In the genomic region with DNA sequence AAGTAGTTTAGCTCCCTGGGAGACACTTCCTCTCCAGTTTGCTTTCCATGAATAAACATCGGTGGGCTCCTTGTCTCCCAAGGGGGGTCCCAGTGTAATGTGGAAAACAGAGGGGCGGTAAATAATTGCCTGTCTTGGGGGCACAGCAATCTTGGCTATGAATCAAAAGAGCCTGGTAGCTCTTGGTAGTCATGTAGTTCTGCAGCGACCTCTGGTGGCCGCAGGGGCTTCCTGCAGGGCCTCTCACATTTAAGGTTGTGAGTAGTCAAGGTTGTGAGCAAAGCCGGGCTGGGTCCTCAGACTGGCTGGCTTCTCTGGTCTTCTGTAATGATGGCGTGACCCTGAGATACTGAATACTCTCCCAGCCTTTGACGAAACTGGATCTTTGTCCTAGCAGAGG, we compare ENCODE assay signal across 9 mouse cellular contexts. TPM values are rescaled to one million over a fixed set of nuclear protein-coding genes. Genes with fewer than 3 reads are reported as not detected.
DNase-seq lines count a peak whose midpoint lies in the region; ATAC-seq and TF ChIP-seq lines count a peak whose summit lies in the region.
"Had no signal": no experiment of that assay in that cellular context is flagged by ENCODE, and none has a peak within 500 bp of the region (broad histone marks: within the 10 kb centered on the region; RNA-seq: fewer than 3 reads in every experiment).

No protein-coding gene starts in this region.

- ATAC-seq in G1E (ENCODE audit: extremely low read depth, insufficient number of reproducible peaks, low FRiP score, poor library complexity, severe bottlenecking): peak; percentile 34; the same call in 1 of the 2 replicates
- 0 out of 2 replicates have a peak, but pooled peaks have one; percentile 10 for ATAC-seq in embryonic facial prominence, embryonic 14.5 days (ENCODE audit: low read depth)
- no peak for ATAC-seq in heart, embryonic 13.5 days (ENCODE audit: extremely low read depth, insufficient number of reproducible peaks, low FRiP score, low TSS enrichment)
- 0 out of 2 replicates have a peak, but pooled peaks have one; percentile 44 for ATAC-seq in lung, embryonic 16.5 days (ENCODE audit: low read depth)

- 28% methylated on average over 7 of the region's 7 CpGs for WGBS in embryonic facial prominence, embryonic 14.5 days
- 29% methylated on average over 7 of the region's 7 CpGs for WGBS in heart, embryonic 13.5 days
- 17% methylated on average over 7 of the region's 7 CpGs for WGBS in lung, embryonic 16.5 days

- H3K27me3 ChIP-seq in G1E (ENCODE audit: insufficient read depth, low read length): peaks cover 2% of the 10 kb centered on the region; the same call in 1 of the 2 replicates
- no peaks in the 10 kb centered on the region for H3K27me3 ChIP-seq in embryonic facial prominence, embryonic 14.5 days (replicated peaks; ENCODE audit: control insufficient read depth, insufficient read depth, low read length)
- no peaks in the 10 kb centered on the region for H3K27me3 ChIP-seq in heart, embryonic 13.5 days (replicated peaks)
- no peaks in the 10 kb centered on the region for H3K27me3 ChIP-seq in lung, embryonic 16.5 days (ENCODE audit: control insufficient read depth, insufficient read depth, low read depth, low read length)

- no peaks in the 10 kb centered on the region for H3K4me1 ChIP-seq in G1E (ENCODE audit: insufficient read depth, low read depth, low read length)
- H3K4me1 ChIP-seq in embryonic facial prominence, embryonic 14.5 days (ENCODE audit: control insufficient read depth, insufficient read depth, low read length): no peaks in the 10 kb centered on the region
- H3K4me1 ChIP-seq in heart, embryonic 13.5 days: peaks cover 17% of the 10 kb centered on the region
- no peaks in the 10 kb centered on the region for H3K4me1 ChIP-seq in lung, embryonic 16.5 days (replicated peaks; ENCODE audit: control insufficient read depth, insufficient read depth, low read length)

- H3K9ac ChIP-seq in embryonic facial prominence, embryonic 14.5 days (ENCODE audit: low read depth, low read length): no peak overlapping the region
- no peak overlapping the region; the same call in 1 of the 2 replicates for H3K9ac ChIP-seq in heart, embryonic 13.5 days
- no peak overlapping the region for H3K9ac ChIP-seq in lung, embryonic 16.5 days (ENCODE audit: low read length)

- H3K9me3 ChIP-seq in G1E (replicated peaks): no peaks in the 10 kb centered on the region
- no peaks in the 10 kb centered on the region for H3K9me3 ChIP-seq in embryonic facial prominence, embryonic 14.5 days (ENCODE audit: control insufficient read depth, low read length)
- H3K9me3 ChIP-seq in heart, embryonic 13.5 days: no peaks in the 10 kb centered on the region
- H3K9me3 ChIP-seq in lung, embryonic 16.5 days (ENCODE audit: control insufficient read depth, low read length): no peaks in the 10 kb centered on the region

- H3K4me2 ChIP-seq in embryonic facial prominence, embryonic 14.5 days (ENCODE audit: low read depth, low read length): no peak overlapping the region
- no peak overlapping the region for H3K4me2 ChIP-seq in heart, embryonic 13.5 days
- no peak overlapping the region for H3K4me2 ChIP-seq in lung, embryonic 16.5 days (ENCODE audit: low read depth, low read length)

- peak; percentile 92 for TF ChIP-seq CTCF in G1E (IDR thresholded peaks at IDR 0.05; ENCODE audit: low read depth, low read length)

- no peak overlapping the region for H3K27ac ChIP-seq in embryonic facial prominence, embryonic 14.5 days (replicated peaks; ENCODE audit: low read depth, low read length)
- H3K27ac ChIP-seq in heart, embryonic 13.5 days (replicated peaks): peak overlapping the region; percentile 50; the same call in 1 of the 2 replicates
- no peak overlapping the region for H3K27ac ChIP-seq in lung, embryonic 16.5 days (ENCODE audit: low read length)
- H3K27ac ChIP-seq: macrophage had no signal

- DNase-seq in G1E (ENCODE audit: low spot score): peak; percentile 49
- peak; percentile 76 to 77 for DNase-seq in adrenal gland, postnatal 36 days
- DNase-seq in embryonic facial prominence, embryonic 14.5 days (ENCODE audit: low spot score): peak; percentile 81
- DNase-seq in layer of hippocampus, adult 11-12 months (ENCODE audit: low spot score): peak; percentile 78
- peak; percentile 57 for DNase-seq in right cerebral cortex, adult 18-20 months
- DNase-seq in T-cell, adult 2 months (ENCODE audit: low spot score): no peak

- no peak overlapping the region for H3K4me3 ChIP-seq in G1E (ENCODE audit: low read depth, low read length)
- no peak overlapping the region for H3K4me3 ChIP-seq in embryonic facial prominence, embryonic 14.5 days (ENCODE audit: low read depth, low read length)
- H3K4me3 ChIP-seq in heart, embryonic 13.5 days: no peak overlapping the region
- H3K4me3 ChIP-seq in lung, embryonic 16.5 days (ENCODE audit: low read length): no peak overlapping the region

- H3K36me3 ChIP-seq in G1E (replicated peaks): no peaks in the 10 kb centered on the region
- peaks cover 76% of the 10 kb centered on the region for H3K36me3 ChIP-seq in embryonic facial prominence, embryonic 14.5 days (ENCODE audit: control insufficient read depth, insufficient read depth, low read length)
- H3K36me3 ChIP-seq in heart, embryonic 13.5 days: peaks cover 83% of the 10 kb centered on the region
- H3K36me3 ChIP-seq in lung, embryonic 16.5 days (ENCODE audit: control insufficient read depth, insufficient read depth, low read length): peaks cover 27% of the 10 kb centered on the region

RNA-seq across cellular contexts. Expression of gene Dzip1l, which starts 33.1 kb away (rescaled TPM):
- not detected in 2 replicates for total RNA-seq in G1E (2014; fragmentation: Nextera tagmentation)
- 0.33 and 0.58 TPM in 2 replicates for total RNA-seq in G1E (2017)
- not detected in 2 replicates for polyA plus RNA-seq in G1E (2012)
- 1 to 10 TPM; 4.5 to 4.6 TPM for total RNA-seq in adrenal gland, postnatal 36 days (2021)
- polyA plus RNA-seq in embryonic facial prominence, embryonic 14.5 days (2014; fragmentation: Nextera tagmentation; extraction: Ambion mirVana): 15.6 and 15.8 TPM in 2 replicates
- polyA plus RNA-seq in heart, embryonic 13.5 days (2015; fragmentation: Nextera tagmentation; extraction: Ambion mirVana): 16.8 and 19.5 TPM in 2 replicates
- polyA plus RNA-seq in lung, embryonic 16.5 days (2015; fragmentation: Nextera tagmentation; extraction: Ambion mirVana): 30.4 and 36.5 TPM in 2 replicates
- polyA plus RNA-seq: macrophage had no signal

RNA-seq across cellular contexts. Expression of gene A4gnt, which starts 50.1 kb away (rescaled TPM):
- total RNA-seq in G1E (2014; fragmentation: Nextera tagmentation): not detected in 2 replicates
- total RNA-seq in G1E (2017): 0.16 TPM in 1 of 2 replicates, not detected in the other
- not detected in 2 replicates for polyA plus RNA-seq in G1E (2012)
- not detected for total RNA-seq in adrenal gland, postnatal 36 days (2021)
- not detected in 2 replicates for polyA plus RNA-seq in embryonic facial prominence, embryonic 14.5 days (2014; fragmentation: Nextera tagmentation; extraction: Ambion mirVana)
- not detected in 2 replicates for polyA plus RNA-seq in heart, embryonic 13.5 days (2015; fragmentation: Nextera tagmentation; extraction: Ambion mirVana)
- not detected in 2 replicates for polyA plus RNA-seq in lung, embryonic 16.5 days (2015; fragmentation: Nextera tagmentation; extraction: Ambion mirVana)
- polyA plus RNA-seq: macrophage had no signal

RNA-seq across cellular contexts. Expression of gene Cldn18, which starts 54.7 kb away (rescaled TPM):
- total RNA-seq in G1E (2014; fragmentation: Nextera tagmentation) (not detected in 2 replicates), G1E (2017) (0.27 TPM in 1 of 2 replicates, not detected in the other)
- not detected in 2 replicates for polyA plus RNA-seq in G1E (2012)
- total RNA-seq in adrenal gland, postnatal 36 days (2021): not detected
- not detected in 2 replicates for polyA plus RNA-seq in embryonic facial prominence, embryonic 14.5 days (2014; fragmentation: Nextera tagmentation; extraction: Ambion mirVana)
- polyA plus RNA-seq in heart, embryonic 13.5 days (2015; fragmentation: Nextera tagmentation; extraction: Ambion mirVana): 3.3 and 3.6 TPM in 2 replicates
- polyA plus RNA-seq in lung, embryonic 16.5 days (2015; fragmentation: Nextera tagmentation; extraction: Ambion mirVana): 431 and 463 TPM in 2 replicates
- polyA plus RNA-seq: macrophage had no signal

Comparison
In these comparisons a context has a peak if more than half of its experiments do, and no peak if none do; other contexts are left out.
1. RNA of gene Dzip1l, which starts 33.1 kb away (polyA plus RNA-seq): 30.4 to 36.5 TPM in lung, embryonic 16.5 days, 16.8 to 19.5 TPM in heart, embryonic 13.5 days and 15.6 to 15.8 TPM in embryonic facial prominence, embryonic 14.5 days; not detected in G1E; every median in the first group is over 10 times any median in the second.
2. RNA of gene Cldn18, which starts 54.7 kb away (polyA plus RNA-seq): 431 to 463 TPM in lung, embryonic 16.5 days; 3.3 to 3.6 TPM in heart, embryonic 13.5 days, not detected in embryonic facial prominence, embryonic 14.5 days and not detected in G1E; every median in the first group is over 10 times any median in the second.